Mouse (Mus musculus): Measurements from ENCODE around the gene Car1. TPM values are rescaled to one million over a fixed set of nuclear protein-coding genes. Genes with fewer than 3 reads are reported as not detected.

Gene Car1
- polyA plus RNA-seq (2014; fragmentation: Illumina TruSeq; extraction: RNeasy Lipid Tissue Mini Kit (QIAGEN cat#74804); ENCODE audit: low read depth, low replicate concordance): not detected

GRCm38 (mm10) chr3:14808211-14808610, at the start of gene Car1:
Gene Car1, minus strand, starts transcription at chr3:14808368.

Other genes starting within 250 kb of the Car1 start
- 129 TPM for gene 1810022K09Rik, start 197.1 kb downstream of the Car1 start, polyA plus RNA-seq (2014; fragmentation: Illumina TruSeq; extraction: RNeasy Lipid Tissue Mini Kit (QIAGEN cat#74804); ENCODE audit: low read depth, low replicate concordance)
- gene Car13, start 166.6 kb downstream of the Car1 start, polyA plus RNA-seq (2014; fragmentation: Illumina TruSeq; extraction: RNeasy Lipid Tissue Mini Kit (QIAGEN cat#74804); ENCODE audit: low read depth, low replicate concordance): 1.4 TPM
- 70.9 TPM for gene Car3, start 55.1 kb upstream of the Car1 start, polyA plus RNA-seq (2014; fragmentation: Illumina TruSeq; extraction: RNeasy Lipid Tissue Mini Kit (QIAGEN cat#74804); ENCODE audit: low read depth, low replicate concordance)
- 8.3 TPM for gene Car2, start 77.9 kb upstream of the Car1 start, polyA plus RNA-seq (2014; fragmentation: Illumina TruSeq; extraction: RNeasy Lipid Tissue Mini Kit (QIAGEN cat#74804); ENCODE audit: low read depth, low replicate concordance)

Data from heart, adult 10 weeks (tissue).